In genomic region chr2:181678780-181679179, GRCm38 (mm10) we compare ENCODE assay signal across 9 mouse cellular contexts. TPM values are rescaled to one million over a fixed set of nuclear protein-coding genes. Genes with fewer than 3 reads are reported as not detected.
DNase-seq lines count a peak whose midpoint lies in the region; ATAC-seq lines count a peak whose summit lies in the region.
"Had no signal": no experiment of that assay in that cellular context is flagged by ENCODE, and none has a peak within 500 bp of the region (broad histone marks: within the 10 kb centered on the region; RNA-seq: fewer than 3 reads in every experiment).

No protein-coding gene starts in this region.

- H3K4me3 ChIP-seq in forebrain, embryonic 15.5 days: no peak overlapping the region
- H3K4me3 ChIP-seq in liver, embryonic 16.5 days (ENCODE audit: low read depth, low read length): no peak overlapping the region
- no peak overlapping the region for H3K4me3 ChIP-seq in neural tube, embryonic 14.5 days (ENCODE audit: low read depth, low read length)

- peaks cover 28% of the 10 kb centered on the region for H3K4me1 ChIP-seq in forebrain, embryonic 15.5 days
- H3K4me1 ChIP-seq in liver, embryonic 16.5 days (ENCODE audit: control insufficient read depth, low read depth, low read length): peaks cover 8% of the 10 kb centered on the region
- peaks cover 9% of the 10 kb centered on the region for H3K4me1 ChIP-seq in neural tube, embryonic 14.5 days (ENCODE audit: control insufficient read depth, insufficient read depth, low read length)

- peak; percentile 39 for ATAC-seq in forebrain, embryonic 15.5 days (replicated peaks)
- peak; percentile 58 for ATAC-seq in liver, embryonic 16.5 days (ENCODE audit: low read depth)
- ATAC-seq in neural tube, embryonic 14.5 days (ENCODE audit: low read depth): peak; percentile 64; the same call in 1 of the 2 replicates

- H3K27me3 ChIP-seq in forebrain, embryonic 15.5 days: peaks cover 7% of the 10 kb centered on the region
- peaks cover 18% of the 10 kb centered on the region for H3K27me3 ChIP-seq in liver, embryonic 16.5 days (ENCODE audit: control insufficient read depth, insufficient read depth, low read depth, low read length)
- no peaks in the 10 kb centered on the region for H3K27me3 ChIP-seq in neural tube, embryonic 14.5 days (ENCODE audit: control insufficient read depth, insufficient read depth, low read length)

- no peak overlapping the region for H3K27ac ChIP-seq in forebrain, embryonic 15.5 days (replicated peaks)
- H3K27ac ChIP-seq in liver, embryonic 16.5 days (ENCODE audit: low read length): no peak overlapping the region
- H3K27ac ChIP-seq in neural tube, embryonic 14.5 days (ENCODE audit: low read depth, low read length): no peak overlapping the region
- H3K27ac ChIP-seq: macrophage had no signal

- no peak overlapping the region for H3K4me2 ChIP-seq in forebrain, embryonic 15.5 days (replicated peaks)
- no peak overlapping the region for H3K4me2 ChIP-seq in liver, embryonic 16.5 days (ENCODE audit: low read depth, low read length)
- H3K4me2 ChIP-seq in neural tube, embryonic 14.5 days (ENCODE audit: low read depth, low read length): no peak overlapping the region

- intact Hi-C loops in heart, postnatal 25 days (cut with DNase I): loop anchor here (1.0 to 10.0 kb wide), 3 partner anchors 19 to 194 kb away; no protein-coding TSS in a partner anchor

- H3K9me3 ChIP-seq in forebrain, embryonic 15.5 days: no peaks in the 10 kb centered on the region
- no peaks in the 10 kb centered on the region for H3K9me3 ChIP-seq in liver, embryonic 16.5 days (replicated peaks; ENCODE audit: control insufficient read depth, low read length)
- H3K9me3 ChIP-seq in neural tube, embryonic 14.5 days (ENCODE audit: control insufficient read depth, low read length): no peaks in the 10 kb centered on the region

- H3K36me3 ChIP-seq in forebrain, embryonic 15.5 days: no peaks in the 10 kb centered on the region
- no peaks in the 10 kb centered on the region for H3K36me3 ChIP-seq in liver, embryonic 16.5 days (ENCODE audit: control insufficient read depth, insufficient read depth)
- H3K36me3 ChIP-seq in neural tube, embryonic 14.5 days (ENCODE audit: control insufficient read depth, insufficient read depth, low read length): no peaks in the 10 kb centered on the region

- 42% methylated on average over 1 of the region's 1 CpGs for WGBS in forebrain, embryonic 15.5 days
- WGBS in large intestine, adult 2 months: 56% methylated on average over 1 of the region's 1 CpGs
- 41% methylated on average over 1 of the region's 1 CpGs for WGBS in liver, embryonic 16.5 days (ENCODE audit: insufficient replicate concordance)
- WGBS in neural tube, embryonic 14.5 days: 44% methylated on average over 1 of the region's 1 CpGs

- peak; percentile 94 for DNase-seq in ES-CJ7 (ENCODE audit: low read depth, low spot score)
- peak; percentile 67 for DNase-seq in c-Kit-positive CD71-positive TER-119-positive erythroid progenitor cells, embryonic 14.5 days (ENCODE audit: low spot score)
- peak; percentile 67 for DNase-seq in heart, postnatal 25 days (ENCODE audit: low spot score)
- peak; percentile 56 for DNase-seq in large intestine, adult 2 months (ENCODE audit: low read depth, low spot score)
- DNase-seq in thymus, adult 18-20 months: peak; percentile 53 to 67

- H3K9ac ChIP-seq in forebrain, embryonic 15.5 days (replicated peaks): no peak overlapping the region
- H3K9ac ChIP-seq in liver, embryonic 16.5 days (ENCODE audit: low read depth, low read length): no peak overlapping the region
- H3K9ac ChIP-seq in neural tube, embryonic 14.5 days (replicated peaks; ENCODE audit: low read depth, low read length): no peak overlapping the region

RNA-seq across cellular contexts. Expression of gene Tcea2, which starts 1.3 kb away (rescaled TPM):
- polyA plus RNA-seq in forebrain, embryonic 15.5 days (2015; fragmentation: Nextera tagmentation; extraction: Ambion mirVana): 44.8 and 51.4 TPM in 2 replicates
- 1 to 10 TPM; 5.8 to 6.4 TPM for total RNA-seq in heart, postnatal 25 days (2021)
- 4.5 and 5.0 TPM in 2 replicates for polyA plus RNA-seq in large intestine, adult 2 months (2012; rRNA removed)
- polyA plus RNA-seq in liver, embryonic 16.5 days (2015; fragmentation: Nextera tagmentation; extraction: Ambion mirVana): 1.9 TPM in 2 replicates
- polyA plus RNA-seq in neural tube, embryonic 14.5 days (2014; fragmentation: Nextera tagmentation; extraction: Ambion mirVana): 49.6 and 54.8 TPM in 2 replicates

RNA-seq across cellular contexts. Expression of gene Sox18, which starts 7.3 kb away (rescaled TPM):
- 12.9 and 14.7 TPM in 2 replicates for polyA plus RNA-seq in forebrain, embryonic 15.5 days (2015; fragmentation: Nextera tagmentation; extraction: Ambion mirVana)
- 10 to 100 TPM; 40.2 to 56.9 TPM for total RNA-seq in heart, postnatal 25 days (2021)
- 14.3 and 18.2 TPM in 2 replicates for polyA plus RNA-seq in large intestine, adult 2 months (2012; rRNA removed)
- 6.9 TPM in 2 replicates for polyA plus RNA-seq in liver, embryonic 16.5 days (2015; fragmentation: Nextera tagmentation; extraction: Ambion mirVana)
- polyA plus RNA-seq in neural tube, embryonic 14.5 days (2014; fragmentation: Nextera tagmentation; extraction: Ambion mirVana): 12.7 and 17.0 TPM in 2 replicates
- polyA plus RNA-seq: macrophage had no signal

RNA-seq across cellular contexts. Expression of gene Rgs19, which starts 15.0 kb away (rescaled TPM):
- polyA plus RNA-seq in forebrain, embryonic 15.5 days (2015; fragmentation: Nextera tagmentation; extraction: Ambion mirVana): 49.1 and 49.7 TPM in 2 replicates
- 1 to 10 TPM; 5.8 to 7.7 TPM for total RNA-seq in heart, postnatal 25 days (2021)
- polyA plus RNA-seq in large intestine, adult 2 months (2012; rRNA removed): 25.9 and 29.2 TPM in 2 replicates
- 19.0 and 19.7 TPM in 2 replicates for polyA plus RNA-seq in liver, embryonic 16.5 days (2015; fragmentation: Nextera tagmentation; extraction: Ambion mirVana)
- 53.6 and 66.3 TPM in 2 replicates for polyA plus RNA-seq in neural tube, embryonic 14.5 days (2014; fragmentation: Nextera tagmentation; extraction: Ambion mirVana)

RNA-seq across cellular contexts. Expression of gene Lkaaear1, which starts 19.5 kb away (rescaled TPM):
- polyA plus RNA-seq in forebrain, embryonic 15.5 days (2015; fragmentation: Nextera tagmentation; extraction: Ambion mirVana): not detected in 2 replicates
- not detected for total RNA-seq in heart, postnatal 25 days (2021)
- not detected in 2 replicates for polyA plus RNA-seq in large intestine, adult 2 months (2012; rRNA removed)
- polyA plus RNA-seq in liver, embryonic 16.5 days (2015; fragmentation: Nextera tagmentation; extraction: Ambion mirVana): not detected in 2 replicates
- not detected in 2 replicates for polyA plus RNA-seq in neural tube, embryonic 14.5 days (2014; fragmentation: Nextera tagmentation; extraction: Ambion mirVana)
- polyA plus RNA-seq: macrophage had no signal

RNA-seq across cellular contexts. Expression of gene Gm29797, which starts 21.9 kb away (rescaled TPM):
- 0.26 TPM in 1 of 2 replicates, not detected in the other for polyA plus RNA-seq in forebrain, embryonic 15.5 days (2015; fragmentation: Nextera tagmentation; extraction: Ambion mirVana)
- not detected for total RNA-seq in heart, postnatal 25 days (2021)
- polyA plus RNA-seq in large intestine, adult 2 months (2012; rRNA removed): 0.20 and 0.33 TPM in 2 replicates
- 0.19 TPM in 1 of 2 replicates, not detected in the other for polyA plus RNA-seq in liver, embryonic 16.5 days (2015; fragmentation: Nextera tagmentation; extraction: Ambion mirVana)
- not detected in 2 replicates for polyA plus RNA-seq in neural tube, embryonic 14.5 days (2014; fragmentation: Nextera tagmentation; extraction: Ambion mirVana)
- polyA plus RNA-seq: macrophage had no signal
